Mouse (Mus musculus): Measurements from ENCODE around the gene Aatk. TPM values are rescaled to one million over a fixed set of nuclear protein-coding genes. Genes with fewer than 3 reads are reported as not detected.

Aatk gene
- polyA plus RNA-seq, 1 experiment: 5.4 TPM

- H3K4me1 ChIP-seq: peaks cover 89% of the 10 kb centered on the region
- H3K4me3 ChIP-seq (replicated peaks): peak overlapping the region; percentile 90
- TF ChIP-seq GATA1 (IDR thresholded peaks at IDR 0.05; ENCODE audit: borderline replicate concordance, low read length): no peak
- TF ChIP-seq FLI1 (IDR thresholded peaks at IDR 0.05; ENCODE audit: low read length): no peak
- peaks cover 29% of the 10 kb centered on the region for H3K27me3 ChIP-seq (replicated peaks)
- peaks cover 3% of the 10 kb centered on the region for H3K36me3 ChIP-seq (replicated peaks; ENCODE audit: low read length)
- no peaks in the 10 kb centered on the region for H3K9me3 ChIP-seq
Measured at GRCm38 (mm10) chr11:120041191-120042123, 5.5 kb downstream of the Aatk start.

GRCm38 (mm10) chr11:120040440-120040839 lies 6.5 kb downstream of the Aatk start:
- Histone ChIP-seq H3K4me3 (replicated peaks) (peak overlapping the region; percentile 90), H3K27me3 (replicated peaks) (peaks cover 21% of the 10 kb centered on the region), H3K36me3 (replicated peaks; ENCODE audit: low read length) (peaks cover 11% of the 10 kb centered on the region), H3K9me3 (peaks cover 8% of the 10 kb centered on the region), H3K4me1 (peaks cover 95% of the 10 kb centered on the region)
- no peak for TF ChIP-seq FLI1 (IDR thresholded peaks at IDR 0.05; ENCODE audit: low read length)
- no peak for TF ChIP-seq GATA1 (IDR thresholded peaks at IDR 0.05; ENCODE audit: borderline replicate concordance, low read length)

- Histone ChIP-seq H3K4me1 (peaks cover 100% of the 10 kb centered on the region), H3K36me3 (replicated peaks; ENCODE audit: low read length) (peaks cover 15% of the 10 kb centered on the region), H3K4me3 (replicated peaks) (peak overlapping the region; percentile 86), H3K27me3 (replicated peaks) (peaks cover 12% of the 10 kb centered on the region), H3K9me3 (peaks cover 11% of the 10 kb centered on the region)
- no peak for TF ChIP-seq GATA1 (IDR thresholded peaks at IDR 0.05; ENCODE audit: borderline replicate concordance, low read length)
- TF ChIP-seq FLI1 (IDR thresholded peaks at IDR 0.05; ENCODE audit: low read length): no peak
Measured at GRCm38 (mm10) chr11:120039581-120039980, 7.4 kb downstream of the Aatk start.

- Histone ChIP-seq H3K4me3 (replicated peaks) (peak overlapping the region; percentile 44), H3K9me3 (peaks cover 11% of the 10 kb centered on the region), H3K4me1 (peaks cover 79% of the 10 kb centered on the region), H3K27me3 (replicated peaks) (peaks cover 22% of the 10 kb centered on the region), H3K36me3 (replicated peaks; ENCODE audit: low read length) (peaks cover 25% of the 10 kb centered on the region)
- TF ChIP-seq GATA1 (IDR thresholded peaks at IDR 0.05; ENCODE audit: borderline replicate concordance, low read length): no peak
- TF ChIP-seq FLI1 (IDR thresholded peaks at IDR 0.05; ENCODE audit: low read length): no peak
Measured at GRCm38 (mm10) chr11:120034762-120035161, 12.2 kb downstream of the Aatk start.

- Histone ChIP-seq H3K36me3 (replicated peaks; ENCODE audit: low read length) (peaks cover 28% of the 10 kb centered on the region), H3K4me1 (peaks cover 77% of the 10 kb centered on the region), H3K4me3 (replicated peaks) (no peak overlapping the region), H3K27me3 (replicated peaks) (peaks cover 25% of the 10 kb centered on the region), H3K9me3 (peaks cover 11% of the 10 kb centered on the region)
- TF ChIP-seq FLI1 (IDR thresholded peaks at IDR 0.05; ENCODE audit: low read length) (no peak), GATA1 (IDR thresholded peaks at IDR 0.05; ENCODE audit: borderline replicate concordance, low read length) (no peak)
Measured at GRCm38 (mm10) chr11:120034306-120034705, 12.7 kb downstream of the Aatk start.

GRCm38 (mm10) chr11:120033473-120033872 lies 13.5 kb downstream of the Aatk start:
- peaks cover 23% of the 10 kb centered on the region for H3K27me3 ChIP-seq (replicated peaks)
- no peak overlapping the region for H3K4me3 ChIP-seq (replicated peaks)
- TF ChIP-seq FLI1 (IDR thresholded peaks at IDR 0.05; ENCODE audit: low read length) (no peak), GATA1 (IDR thresholded peaks at IDR 0.05; ENCODE audit: borderline replicate concordance, low read length) (no peak)
- peaks cover 28% of the 10 kb centered on the region for H3K36me3 ChIP-seq (replicated peaks; ENCODE audit: low read length)
- H3K4me1 ChIP-seq: peaks cover 69% of the 10 kb centered on the region
- H3K9me3 ChIP-seq: peaks cover 11% of the 10 kb centered on the region

GRCm38 (mm10) chr11:120032052-120032451 lies 14.9 kb downstream of the Aatk start:
- TF ChIP-seq FLI1 (IDR thresholded peaks at IDR 0.05; ENCODE audit: low read length): no peak
- Histone ChIP-seq H3K4me3 (replicated peaks) (no peak overlapping the region), H3K36me3 (replicated peaks; ENCODE audit: low read length) (peaks cover 28% of the 10 kb centered on the region), H3K27me3 (replicated peaks) (peaks cover 23% of the 10 kb centered on the region), H3K4me1 (peaks cover 55% of the 10 kb centered on the region), H3K9me3 (peaks cover 11% of the 10 kb centered on the region)

- H3K4me1 ChIP-seq: peaks cover 42% of the 10 kb centered on the region
- TF ChIP-seq GATA1 (IDR thresholded peaks at IDR 0.05; ENCODE audit: borderline replicate concordance, low read length): no peak
- no peak for TF ChIP-seq FLI1 (IDR thresholded peaks at IDR 0.05; ENCODE audit: low read length)
- peaks cover 28% of the 10 kb centered on the region for H3K27me3 ChIP-seq (replicated peaks)
- H3K9me3 ChIP-seq: peaks cover 2% of the 10 kb centered on the region
- no peak overlapping the region for H3K4me3 ChIP-seq (replicated peaks)
- H3K36me3 ChIP-seq (replicated peaks; ENCODE audit: low read length): peaks cover 17% of the 10 kb centered on the region
Measured at GRCm38 (mm10) chr11:120030145-120030901, 16.6 kb downstream of the Aatk start.

GRCm38 (mm10) chr11:120029431-120030144 lies 17.4 kb downstream of the Aatk start:
- Histone ChIP-seq H3K4me3 (replicated peaks) (no peak overlapping the region), H3K4me1 (peaks cover 35% of the 10 kb centered on the region), H3K36me3 (replicated peaks; ENCODE audit: low read length) (peaks cover 14% of the 10 kb centered on the region), H3K27me3 (replicated peaks) (peaks cover 28% of the 10 kb centered on the region), H3K9me3 (no peaks in the 10 kb centered on the region)
- TF ChIP-seq FLI1 (IDR thresholded peaks at IDR 0.05; ENCODE audit: low read length) (no peak), GATA1 (IDR thresholded peaks at IDR 0.05; ENCODE audit: borderline replicate concordance, low read length) (no peak)
